Mouse (Mus musculus) embryonic facial prominence, embryonic 14.5 days (tissue): ENCODE data around the gene Prkn. TPM values are rescaled to one million over a fixed set of nuclear protein-coding genes. Genes with fewer than 3 reads are reported as not detected.

ENCODE experiments used
- ATAC-seq: fragments of 200-750 bp; cut with Nextera tagmentation; 2 replicates; pipeline ENCODE4 v1.8.0; 2017; ENCODE audit warnings: low read depth, moderate number of reproducible peaks, moderate TSS enrichment
- DNase-seq: peaks from one replicate; pipeline ENCODE4 v3.0.0-alpha.2; 2015; ENCODE audit warnings: low spot score
- H3K27ac ChIP-seq: fragments of 300-500 bp; sonication (generic); replicated peaks from 2 replicates; pipeline ENCODE4 v1.5.1; 2014; ENCODE audit warnings: low read depth, mild to moderate bottlenecking, low read length, moderate library complexity
- H3K27me3 ChIP-seq: fragments of 300-500 bp; sonication (generic); replicated peaks from 2 replicates; pipeline ENCODE4 v1.6.1; 2014; ENCODE audit warnings: low read length; ENCODE audit not compliant: control insufficient read depth, insufficient read depth
- H3K36me3 ChIP-seq: fragments of 300-500 bp; sonication (generic); 2 replicates; pipeline ENCODE4 v1.6.1; 2014; ENCODE audit warnings: low read length, mixed read lengths; ENCODE audit not compliant: control insufficient read depth, insufficient read depth
- H3K4me1 ChIP-seq: fragments of 300-500 bp; sonication (generic); 2 replicates; pipeline ENCODE4 v1.6.1; 2014; ENCODE audit warnings: antibody characterized with exemption, low read length; ENCODE audit not compliant: control insufficient read depth, insufficient read depth
- H3K4me2 ChIP-seq: fragments of 300-500 bp; sonication (generic); 2 replicates; pipeline ENCODE4 v1.6.1; 2014; ENCODE audit warnings: low read depth, mild to moderate bottlenecking, low read length, moderate library complexity, mixed read lengths
- H3K4me3 ChIP-seq: fragments of 300-500 bp; sonication (generic); 2 replicates; pipeline ENCODE4 v1.5.1; 2014; ENCODE audit warnings: low read depth, mild to moderate bottlenecking, low read length
- H3K9ac ChIP-seq: fragments of 300-500 bp; sonication (generic); 2 replicates; pipeline ENCODE4 v1.6.1; 2014; ENCODE audit warnings: low read depth, mild to moderate bottlenecking, low read length, moderate library complexity, mixed read lengths
- H3K9me3 ChIP-seq: fragments of 300-500 bp; sonication (generic); 2 replicates; pipeline ENCODE4 v1.6.1; 2016; ENCODE audit warnings: low read length; ENCODE audit not compliant: control insufficient read depth
- WGBS: fragments of 180-500 bp; shearing (Covaris S2); extraction: QIAGEN DNeasy Blood & Tissue Kit; methylation state at CpG from one replicate; pipeline ENCODE4 v1.1.7; 2014; 5-methylcytosine and 5-hydroxymethylcytosine counted together
- polyA plus RNA-seq: library from polyadenylated mRNA; unstranded; fragments of >200 nt; fragmentation: Nextera tagmentation; extraction: Ambion mirVana; gene quantifications from 2 replicates; pipeline ENCODE4 v1.2.1, GENCODE M21; 2014

Gene Prkn
- polyA plus RNA-seq, 1 experiment from 2014 or later: 2.9 TPM

DNA sequence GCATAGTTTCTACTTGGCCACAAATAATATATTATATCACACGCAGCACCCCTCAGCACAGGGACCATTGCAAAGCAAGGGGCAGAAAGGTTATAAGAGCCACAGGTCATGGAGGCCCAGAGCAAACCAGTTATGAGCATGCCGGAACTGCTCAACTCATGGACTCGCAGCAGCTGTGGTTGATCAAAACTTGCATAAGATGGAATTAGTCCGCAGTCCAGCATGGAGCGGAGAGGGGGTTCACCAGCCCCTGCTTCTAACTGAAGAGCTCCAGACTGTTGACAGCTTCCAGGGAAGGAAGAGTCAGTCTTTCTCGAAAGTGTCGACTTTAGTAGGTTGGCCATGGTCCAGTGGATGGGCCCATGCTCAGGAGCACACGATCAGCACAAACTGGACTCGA, 1083.8 kb downstream of the Prkn start:
- no peak overlapping the region for H3K9ac ChIP-seq
- no peak overlapping the region for H3K27ac ChIP-seq
- 86% methylated on average over 9 of the region's 9 CpGs for WGBS
- H3K27me3 ChIP-seq: no peaks in the 10 kb centered on the region
- H3K4me1 ChIP-seq: no peaks in the 10 kb centered on the region
- no peak for DNase-seq
- no peak for ATAC-seq
- H3K9me3 ChIP-seq: no peaks in the 10 kb centered on the region
- no peak overlapping the region for H3K4me2 ChIP-seq
- H3K4me3 ChIP-seq: no peak overlapping the region
- H3K36me3 ChIP-seq: no peaks in the 10 kb centered on the region

DNA sequence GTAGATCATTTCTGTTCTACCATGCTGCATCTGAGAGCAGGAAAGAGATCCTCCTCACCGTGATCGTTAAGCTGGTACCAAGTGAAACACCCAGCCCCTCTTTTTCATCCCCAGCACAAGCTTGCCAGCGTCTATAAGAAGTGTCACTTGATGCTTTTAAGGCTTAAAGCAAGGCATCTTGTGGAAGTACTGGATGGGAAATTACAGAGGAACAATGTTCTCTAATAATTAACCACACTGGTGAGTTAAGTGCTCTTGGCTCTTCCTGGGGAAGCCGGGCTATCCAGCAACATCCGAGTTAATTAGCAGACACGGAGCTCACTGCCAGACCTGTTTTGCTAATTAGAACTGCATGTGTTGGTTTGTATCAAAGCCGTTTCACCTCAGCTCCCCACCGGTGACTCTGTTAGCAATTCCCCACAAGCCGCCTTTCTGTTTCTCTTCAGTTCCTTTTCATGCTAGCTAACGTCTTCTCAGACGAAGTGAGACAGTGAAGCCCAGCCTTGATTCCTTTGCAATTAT, 1086.7 kb downstream of the Prkn start:
- Histone ChIP-seq H3K27me3 (no peaks in the 10 kb centered on the region), H3K4me3 (no peak overlapping the region), H3K9ac (no peak overlapping the region), H3K4me2 (no peak overlapping the region), H3K4me1 (no peaks in the 10 kb centered on the region), H3K9me3 (0 out of 2 replicates have a peak, but pooled peaks cover 5% of the 10 kb centered on the region), H3K36me3 (no peaks in the 10 kb centered on the region), H3K27ac (no peak overlapping the region)
- WGBS: 21% methylated on average over 11 of the region's 11 CpGs
- ATAC-seq (no peak), DNase-seq (peak; percentile 31)

DNA sequence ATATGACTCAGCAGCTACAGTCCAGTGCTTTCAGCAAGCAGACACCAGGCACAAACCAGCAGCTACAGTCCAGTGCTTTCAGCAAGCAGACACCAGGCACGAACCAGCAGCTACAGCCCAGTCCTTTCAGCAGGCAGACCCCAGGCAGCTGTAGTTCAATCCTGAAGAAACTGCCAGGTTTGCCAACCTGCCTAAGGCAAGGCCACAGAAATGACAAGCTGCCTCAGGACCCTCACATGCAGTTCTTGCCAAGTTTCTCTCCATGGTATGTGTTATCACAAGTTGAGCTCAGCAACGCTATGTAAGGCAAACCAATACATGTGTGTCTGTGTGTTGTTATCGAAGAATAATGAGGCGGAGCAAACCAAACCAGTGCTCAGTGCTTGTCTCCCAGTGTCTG, 1091.5 kb downstream of the Prkn start:
- H3K36me3 ChIP-seq: no peaks in the 10 kb centered on the region
- H3K9ac ChIP-seq: no peak overlapping the region
- 0 out of 2 replicates have a peak, but pooled peaks cover 5% of the 10 kb centered on the region for H3K9me3 ChIP-seq
- no peaks in the 10 kb centered on the region for H3K4me1 ChIP-seq
- H3K4me3 ChIP-seq: no peak overlapping the region
- DNase-seq (no peak), ATAC-seq (no peak)
- H3K27me3 ChIP-seq: no peaks in the 10 kb centered on the region
- no peak overlapping the region for H3K27ac ChIP-seq
- WGBS: 88% methylated on average over 4 of the region's 4 CpGs
- no peak overlapping the region for H3K4me2 ChIP-seq

DNA sequence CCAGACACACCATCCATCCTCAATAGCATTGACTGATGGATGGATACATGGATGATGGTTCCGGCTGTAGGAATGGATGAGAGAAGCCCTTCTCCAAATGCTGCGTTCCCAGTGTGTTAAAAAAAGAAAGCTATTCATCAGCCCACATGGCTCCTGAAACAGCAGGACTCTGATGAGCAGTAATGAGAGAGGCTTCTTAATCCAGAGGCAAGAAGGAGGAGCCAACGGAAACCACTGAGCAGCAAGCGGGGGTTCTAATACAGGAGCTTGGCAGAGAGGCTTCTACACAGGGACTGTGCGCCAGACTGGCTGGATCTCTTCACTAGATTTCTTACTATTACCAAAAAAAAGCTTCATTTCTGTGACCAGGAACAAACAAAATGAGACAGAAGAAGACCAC, 1093.6 kb downstream of the Prkn start:
- Histone ChIP-seq H3K4me2 (no peak overlapping the region), H3K9ac (no peak overlapping the region), H3K4me1 (no peaks in the 10 kb centered on the region), H3K27ac (no peak overlapping the region), H3K9me3 (0 out of 2 replicates have a peak, but pooled peaks cover 5% of the 10 kb centered on the region), H3K4me3 (no peak overlapping the region), H3K36me3 (no peaks in the 10 kb centered on the region), H3K27me3 (no peaks in the 10 kb centered on the region)
- WGBS: 66% methylated on average over 5 of the region's 5 CpGs
- ATAC-seq: no peak
- DNase-seq: no peak

DNA sequence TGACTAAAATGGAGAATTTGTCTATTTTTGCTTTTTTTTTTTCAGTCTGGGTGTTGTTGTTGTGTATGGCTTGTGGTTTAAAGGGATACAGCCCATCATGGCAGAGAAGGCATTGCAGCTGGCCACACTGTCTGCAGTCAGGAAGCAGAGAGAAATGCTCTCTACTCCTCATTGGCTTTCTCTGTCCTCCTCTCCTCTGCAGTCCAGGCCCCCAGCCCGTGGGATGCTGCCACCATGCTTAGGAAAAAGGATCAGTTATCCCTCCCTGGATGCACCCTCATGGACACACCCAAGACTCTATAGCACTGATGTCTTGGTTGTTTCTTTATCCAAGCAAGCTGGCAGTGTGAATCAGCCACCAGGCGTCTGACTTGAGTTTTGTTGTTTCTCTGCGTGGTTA, 1107.3 kb downstream of the Prkn start:
- Histone ChIP-seq H3K9ac (no peak overlapping the region), H3K4me2 (no peak overlapping the region), H3K4me3 (no peak overlapping the region), H3K4me1 (no peaks in the 10 kb centered on the region), H3K27ac (no peak overlapping the region), H3K27me3 (no peaks in the 10 kb centered on the region), H3K36me3 (no peaks in the 10 kb centered on the region), H3K9me3 (no peaks in the 10 kb centered on the region)
- ATAC-seq (no peak), DNase-seq (no peak)
- 90% methylated on average over 3 of the region's 3 CpGs for WGBS

DNA sequence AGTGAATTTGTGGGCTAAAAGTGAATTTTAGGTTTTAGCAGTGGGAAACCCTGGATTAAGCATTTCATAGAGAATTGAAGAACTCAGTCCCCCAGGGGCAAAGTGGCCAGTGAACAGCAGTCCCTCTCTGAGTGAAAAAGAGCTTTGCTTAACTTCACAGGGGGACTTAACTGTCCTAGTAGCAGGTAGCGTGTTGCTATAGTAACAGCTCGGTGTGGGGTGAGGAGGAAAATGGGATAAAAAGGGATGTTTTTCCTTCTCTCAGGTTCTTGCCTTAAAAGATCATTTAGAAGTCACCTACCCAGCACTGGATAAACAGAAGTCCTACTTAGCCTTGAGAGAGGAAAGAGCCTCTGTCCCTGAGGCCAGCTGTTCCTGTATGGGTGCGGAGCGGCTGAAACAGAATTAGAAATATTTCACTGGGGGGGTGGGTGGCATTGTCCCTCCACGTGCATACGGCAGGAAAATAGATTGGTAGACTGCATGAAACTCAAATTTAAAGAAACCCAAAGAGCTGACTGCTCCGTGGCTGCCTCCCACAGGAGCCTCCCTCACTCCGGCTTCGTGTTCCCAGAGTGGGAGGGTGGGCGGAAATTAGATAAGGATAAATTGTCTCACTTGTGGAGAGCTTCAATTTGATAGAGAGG, 1109.5 kb downstream of the Prkn start:
- no peak for ATAC-seq
- Histone ChIP-seq H3K4me1 (no peaks in the 10 kb centered on the region), H3K36me3 (no peaks in the 10 kb centered on the region), H3K9me3 (no peaks in the 10 kb centered on the region), H3K4me3 (no peak overlapping the region), H3K4me2 (no peak overlapping the region), H3K27ac (no peak overlapping the region), H3K9ac (no peak overlapping the region), H3K27me3 (no peaks in the 10 kb centered on the region)
- WGBS: 55% methylated on average over 10 of the region's 10 CpGs
- no peak for DNase-seq

DNA sequence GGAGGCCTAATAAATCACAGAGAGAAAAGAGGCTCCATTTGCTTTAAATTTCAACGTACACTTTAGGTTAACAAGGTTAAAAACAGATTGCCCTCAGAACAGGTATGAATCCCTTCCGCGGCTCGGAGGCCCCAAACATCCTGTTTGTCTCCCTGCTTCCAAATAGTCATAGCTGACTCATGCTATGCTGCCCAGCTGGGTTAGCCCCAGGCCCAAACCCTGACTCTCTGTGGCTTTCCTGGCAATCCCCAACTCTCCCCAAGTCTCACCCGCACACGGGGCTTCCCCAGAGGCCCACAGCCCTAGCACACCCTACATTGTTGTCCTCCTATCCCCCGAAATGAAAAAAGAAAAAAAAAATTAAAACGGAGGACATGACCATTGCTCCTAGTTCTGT, 1110.0 kb downstream of the Prkn start:
- Histone ChIP-seq H3K9ac (no peak overlapping the region), H3K27ac (no peak overlapping the region), H3K9me3 (no peaks in the 10 kb centered on the region), H3K36me3 (no peaks in the 10 kb centered on the region), H3K27me3 (no peaks in the 10 kb centered on the region), H3K4me2 (no peak overlapping the region), H3K4me1 (no peaks in the 10 kb centered on the region), H3K4me3 (no peak overlapping the region)
- no peak for DNase-seq
- 59% methylated on average over 8 of the region's 8 CpGs for WGBS
- ATAC-seq: no peak

DNA sequence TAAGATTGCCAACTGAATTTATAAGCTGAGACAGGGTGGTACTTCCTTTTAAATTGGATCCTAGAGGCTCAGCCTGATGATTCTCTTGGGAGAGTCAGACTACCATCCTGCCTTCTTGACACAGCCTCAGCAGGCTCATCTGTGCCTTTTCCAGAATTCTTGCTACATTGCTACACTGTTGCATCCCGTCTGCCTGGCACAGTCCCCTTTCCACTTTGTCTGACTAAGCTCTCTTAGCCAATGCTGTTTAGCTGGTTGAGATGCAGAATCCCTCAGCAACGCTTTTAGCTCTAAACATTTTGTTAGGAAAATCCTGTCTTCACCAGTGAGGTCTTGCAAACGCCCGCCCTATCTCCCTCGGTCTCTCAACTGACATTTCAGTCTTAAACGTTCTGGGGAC, 1115.1 kb downstream of the Prkn start:
- H3K27ac ChIP-seq: no peak overlapping the region
- no peak for ATAC-seq

DNA sequence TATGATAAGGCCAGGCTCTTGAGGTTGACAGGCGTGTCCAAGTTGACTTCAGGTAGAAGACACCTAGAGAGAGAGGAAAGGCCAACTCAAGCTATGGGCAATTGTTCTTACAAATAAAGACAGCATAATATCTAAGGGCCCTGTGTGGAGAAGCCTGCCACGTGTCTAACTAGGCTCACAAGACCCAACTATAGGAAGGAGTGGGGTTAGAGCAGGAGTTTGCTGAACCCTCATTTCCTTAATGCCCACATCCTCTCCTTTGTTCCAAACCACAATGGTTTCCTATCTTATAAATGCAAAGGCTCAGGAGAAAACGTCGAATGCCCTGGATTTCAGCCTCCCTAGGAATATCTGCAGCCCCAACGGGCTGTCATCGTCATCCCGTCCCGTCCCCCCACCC, 1120.3 kb downstream of the Prkn start:
- H3K4me3 ChIP-seq: no peak overlapping the region
- H3K9ac ChIP-seq: no peak overlapping the region
- no peaks in the 10 kb centered on the region for H3K4me1 ChIP-seq
- ATAC-seq (no peak), DNase-seq (no peak)
- H3K9me3 ChIP-seq: 0 out of 2 replicates have a peak, but pooled peaks cover 8% of the 10 kb centered on the region
- no peak overlapping the region for H3K4me2 ChIP-seq
- H3K27ac ChIP-seq: no peak overlapping the region
- no peaks in the 10 kb centered on the region for H3K27me3 ChIP-seq
- 84% methylated on average over 8 of the region's 8 CpGs for WGBS
- H3K36me3 ChIP-seq: no peaks in the 10 kb centered on the region

More for the DNA sequence above, 1115.1 kb downstream of the Prkn start:
- no peaks in the 10 kb centered on the region for H3K27me3 ChIP-seq
- H3K4me1 ChIP-seq: no peaks in the 10 kb centered on the region
- no peak for DNase-seq
- H3K36me3 ChIP-seq: no peaks in the 10 kb centered on the region
- 0 out of 2 replicates have a peak, but pooled peaks cover 8% of the 10 kb centered on the region for H3K9me3 ChIP-seq
- no peak overlapping the region for H3K9ac ChIP-seq
- WGBS: 77% methylated on average over 6 of the region's 6 CpGs
- no peak overlapping the region for H3K4me3 ChIP-seq
- H3K4me2 ChIP-seq: no peak overlapping the region
